Mouse (Mus musculus): ENCODE measurements around the gene Ubtd1.

Ubtd1 gene

DNA sequence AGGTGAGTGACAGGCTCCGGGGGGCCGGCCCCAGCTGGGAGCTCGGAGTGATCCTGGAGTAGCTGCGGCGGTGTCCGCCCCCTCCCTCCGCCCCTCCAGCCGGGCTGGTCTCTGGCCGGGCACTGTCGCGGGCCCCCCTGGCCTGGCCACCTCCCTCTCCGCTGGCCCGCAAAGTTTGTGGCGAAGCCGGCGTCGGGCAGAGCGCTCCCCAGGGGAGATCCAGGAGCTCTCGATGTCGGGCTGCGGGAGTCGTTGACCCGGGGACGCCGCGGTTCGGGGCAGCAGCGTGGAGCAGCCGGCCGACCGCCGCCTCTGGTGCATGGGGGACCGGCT is at the start of gene Ubtd1:
TSS of gene Ubtd1 (plus strand) at position 169 of the 333 bp plus-strand sequence.
- no peak for DNase-seq (ENCODE audit: low spot score in 2 of 2)

- no peak for DNase-seq (ENCODE audit: low spot score in 2 of 2)
These were observed 48.9 kb upstream of the Ubtd1 start for GRCm38 (mm10) chr19:41932686-41933085.

DNA sequence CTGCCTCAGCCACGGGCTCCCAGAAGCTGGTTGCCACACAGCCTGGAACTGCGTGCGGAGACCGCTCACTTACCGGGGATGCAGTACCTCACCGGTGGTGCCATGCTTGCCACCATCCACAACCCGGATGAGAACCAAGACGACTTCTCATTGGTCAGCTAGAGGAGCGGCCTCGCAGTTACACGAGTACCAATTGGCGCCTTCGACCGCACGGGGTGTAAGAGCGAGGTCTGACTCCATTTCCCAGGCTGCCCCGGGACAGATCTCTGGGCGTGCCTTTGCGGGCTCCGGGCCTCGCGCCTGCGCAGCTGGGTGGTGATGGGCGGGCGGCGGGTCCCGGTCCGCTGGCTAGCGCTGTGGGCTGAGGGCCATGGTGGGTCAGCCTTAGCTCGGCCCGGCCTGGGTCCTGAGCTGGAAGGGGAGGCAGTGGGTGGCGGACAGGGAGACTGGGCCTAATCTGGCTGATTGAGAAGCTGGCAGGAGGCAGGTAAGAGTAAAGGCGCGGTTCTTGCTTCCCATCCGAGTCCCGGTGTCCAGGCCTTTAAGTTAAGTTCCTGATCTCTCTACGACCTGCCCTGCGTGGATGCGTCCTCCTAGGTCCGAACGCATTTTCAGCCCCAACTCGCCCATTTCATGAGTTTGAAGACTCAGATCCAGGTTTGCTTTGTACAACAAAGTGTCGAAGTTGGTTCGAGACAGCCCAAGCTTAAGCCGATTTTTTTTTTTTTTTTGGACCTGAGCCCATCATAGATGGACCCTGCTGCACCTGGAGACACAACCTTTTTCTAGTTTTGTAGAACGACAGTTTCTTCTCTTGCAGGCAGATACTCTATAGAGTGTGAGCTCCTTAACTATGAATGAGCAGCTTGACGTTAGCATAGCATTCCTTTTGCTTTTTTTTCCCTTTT is 48.1 kb upstream of the Ubtd1 start, which contains the start of the genes Exosc1 and Zdhhc16:
TSS of gene Exosc1 (minus strand) at position 245 of the 908 bp plus-strand sequence.
TSS of gene Zdhhc16 (plus strand) at position 302 of the 908 bp plus-strand sequence.
- peak; percentile 99 to 100 for DNase-seq (ENCODE audit: low spot score in 2 of 2)

DNA sequence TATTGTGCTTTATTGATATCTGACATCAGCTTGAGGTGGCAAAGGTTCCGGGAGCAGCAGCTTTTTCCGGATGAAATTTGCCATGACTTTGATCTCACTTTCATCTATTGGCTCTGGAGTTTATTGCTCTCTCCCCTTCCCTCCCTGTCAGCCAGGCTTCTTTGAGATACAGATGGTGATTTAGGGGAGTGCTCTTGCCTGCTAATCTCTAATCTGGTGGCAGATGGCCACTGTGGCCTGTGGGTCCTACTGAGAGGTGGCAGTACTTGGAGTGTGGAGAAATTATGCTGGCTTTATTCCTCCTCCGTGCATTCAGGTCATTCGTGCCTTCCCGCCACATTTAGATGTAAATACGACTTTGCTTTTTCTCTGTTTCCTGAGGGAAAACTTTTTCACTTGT is 47.4 kb upstream of the Ubtd1 start:
- no peak for DNase-seq (ENCODE audit: low spot score in 2 of 2)

DNA sequence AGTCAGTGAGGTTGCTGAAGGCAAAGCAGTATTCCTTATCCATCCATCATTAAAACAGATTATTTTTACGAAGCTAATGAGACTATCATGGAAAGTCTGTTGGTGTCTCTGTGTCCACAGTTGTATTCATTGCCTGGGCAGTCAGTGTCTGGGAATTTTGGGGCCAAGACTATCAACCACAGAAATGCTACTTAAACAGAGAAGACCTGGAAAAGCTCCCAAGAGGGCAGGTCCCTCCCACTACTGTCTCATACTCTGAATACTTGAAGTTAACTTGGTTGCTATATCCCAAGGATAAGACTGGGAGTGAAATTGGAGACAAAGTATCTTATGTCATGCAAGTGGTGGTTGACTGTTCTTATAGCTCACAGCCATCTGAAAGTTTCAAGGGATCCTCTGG is 45.6 kb upstream of the Ubtd1 start:
- DNase-seq (ENCODE audit: low spot score in 2 of 2) = no peak

- no peak for DNase-seq (ENCODE audit: low spot score in 2 of 2)
These were observed 43.0 kb upstream of the Ubtd1 start for GRCm38 (mm10) chr19:41938539-41938938.

DNA sequence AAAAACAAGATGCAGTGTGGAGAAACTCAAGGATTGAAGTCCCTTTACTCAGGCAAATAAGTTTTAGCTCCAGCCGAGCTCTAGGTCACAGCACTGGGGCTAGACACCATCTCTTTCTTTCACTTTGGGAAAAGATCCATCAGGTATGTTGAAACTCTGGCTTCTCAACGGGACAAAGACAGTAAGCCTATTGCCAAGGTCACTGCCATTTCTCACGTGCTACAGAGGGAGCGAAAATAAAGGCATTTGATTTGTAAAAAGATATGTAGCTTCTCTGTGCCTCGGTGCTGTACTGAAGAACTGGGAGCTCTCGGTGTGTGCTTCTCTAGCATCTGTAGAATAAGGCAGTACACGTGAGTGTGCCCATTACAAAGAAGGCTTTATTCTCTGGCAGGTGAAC is 37.7 kb upstream of the Ubtd1 start:
- no peak for DNase-seq (ENCODE audit: low spot score in 2 of 2)

- DNase-seq (ENCODE audit: low spot score in 2 of 2) = no peak
These were observed 29.3 kb upstream of the Ubtd1 start for GRCm38 (mm10) chr19:41952287-41952686.

- no peak for DNase-seq (ENCODE audit: low spot score in 2 of 2)
These were observed 28.0 kb upstream of the Ubtd1 start for GRCm38 (mm10) chr19:41953574-41953973.

DNA sequence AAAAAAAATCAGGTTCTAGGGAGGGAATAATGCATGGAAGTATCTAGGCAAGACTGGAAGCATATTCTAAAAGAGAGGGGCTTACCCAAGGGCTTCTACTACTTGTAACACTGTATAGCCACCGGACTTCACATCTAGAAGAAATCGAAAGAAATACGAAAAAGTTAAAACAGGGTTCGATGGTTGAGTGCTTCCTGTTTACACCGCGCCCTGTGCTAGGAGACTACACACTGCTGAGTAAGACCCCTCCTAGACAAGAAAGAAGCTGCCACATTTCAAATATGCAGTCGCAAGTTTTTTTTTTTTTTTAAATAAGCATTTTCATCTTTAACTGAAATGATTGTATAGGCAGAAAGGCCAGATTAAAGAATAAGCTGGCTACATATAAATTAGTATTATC is 11.9 kb upstream of the Ubtd1 start:
- DNase-seq (ENCODE audit: low spot score in 2 of 2) = no peak

- no peak for DNase-seq (ENCODE audit: low spot score in 2 of 2)
These were observed 7.4 kb upstream of the Ubtd1 start for GRCm38 (mm10) chr19:41973891-41974794.

DNA sequence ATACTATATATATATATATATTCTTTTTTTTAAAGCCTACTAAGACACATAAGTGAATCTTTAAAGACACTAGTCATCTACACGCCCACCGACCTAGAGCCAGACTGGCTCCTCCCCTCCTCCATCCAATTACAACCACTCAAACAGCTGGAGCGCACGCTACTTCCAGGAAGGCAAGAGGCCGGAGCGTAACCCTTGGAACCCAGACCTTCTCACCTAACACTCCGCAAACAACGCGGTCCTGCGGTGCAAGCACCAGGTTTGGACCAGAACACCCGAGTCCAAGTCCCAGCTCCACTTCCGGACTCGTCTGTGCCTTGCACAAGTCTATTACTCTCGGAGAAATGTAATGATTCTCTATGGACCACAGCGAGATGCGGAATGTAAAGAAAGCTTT is 1.1 kb upstream of the Ubtd1 start:
- peak; percentile 33 to 34 for DNase-seq (ENCODE audit: low spot score in 2 of 2)

- peak; percentile 99 for DNase-seq (ENCODE audit: low spot score in 2 of 2)
These were observed 556 bp upstream of the Ubtd1 start, which contains the start of gene Mms19 for GRCm38 (mm10) chr19:41980819-41981594. Gene Mms19 (minus strand): TSS chr19:41981157.

GRCm38 (mm10) chr19:41981931-41982790 is 598 bp downstream of the Ubtd1 start:
- DNase-seq (ENCODE audit: low spot score in 2 of 2) = peak in 1 of 2 experiments; percentile 37

GRCm38 (mm10) chr19:41982791-41983150 is 1.2 kb downstream of the Ubtd1 start:
- DNase-seq (ENCODE audit: low spot score in 2 of 2) = no peak

DNA sequence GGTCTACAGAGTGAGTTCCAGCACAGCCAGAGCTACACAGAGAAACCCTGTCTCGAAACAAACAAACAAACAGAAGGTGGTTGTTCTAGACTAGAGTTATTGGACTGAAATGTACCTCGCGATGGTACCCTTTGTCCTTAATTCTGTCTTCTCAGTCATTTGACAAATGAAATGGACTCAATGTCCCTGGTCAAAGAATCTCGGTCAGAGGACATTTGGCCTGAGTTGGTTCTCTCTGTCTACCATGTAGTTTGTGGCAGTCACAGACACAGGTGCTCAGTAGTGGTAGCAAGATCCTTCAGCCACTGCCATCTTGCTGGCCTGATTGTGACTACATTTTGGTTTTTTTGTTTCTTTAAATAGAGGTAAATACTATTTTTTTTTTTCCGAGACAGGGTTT is 4.4 kb downstream of the Ubtd1 start:
- DNase-seq (ENCODE audit: low spot score in 2 of 2) = no peak

GRCm38 (mm10) chr19:41987206-41987605 is 5.6 kb downstream of the Ubtd1 start:
- DNase-seq (ENCODE audit: low spot score in 2 of 2) = no peak

DNA sequence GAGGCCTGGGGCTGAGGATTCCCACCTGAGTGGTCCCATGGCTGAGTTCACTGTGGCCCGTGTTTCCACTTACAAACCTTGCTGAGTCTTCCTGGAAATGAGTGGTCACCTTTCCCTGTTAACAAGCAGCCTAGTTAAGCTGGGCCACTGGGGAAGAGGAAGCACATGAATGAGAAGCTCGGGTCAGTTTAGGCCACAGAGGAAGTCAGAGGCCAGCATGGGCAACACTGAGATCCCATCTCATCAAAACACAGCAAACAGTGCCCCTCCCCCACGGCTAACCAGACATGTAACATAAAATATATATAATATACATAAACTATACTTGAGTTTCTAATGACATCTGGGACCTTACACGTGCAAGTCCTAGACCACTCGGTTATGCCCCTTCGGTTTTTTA is 8.2 kb downstream of the Ubtd1 start:
- DNase-seq (ENCODE audit: low spot score in 2 of 2) = peak in 1 of 2 experiments; percentile 52

GRCm38 (mm10) chr19:41991926-41992477 is 10.4 kb downstream of the Ubtd1 start:
- no peak for DNase-seq (ENCODE audit: low spot score in 2 of 2)

DNA sequence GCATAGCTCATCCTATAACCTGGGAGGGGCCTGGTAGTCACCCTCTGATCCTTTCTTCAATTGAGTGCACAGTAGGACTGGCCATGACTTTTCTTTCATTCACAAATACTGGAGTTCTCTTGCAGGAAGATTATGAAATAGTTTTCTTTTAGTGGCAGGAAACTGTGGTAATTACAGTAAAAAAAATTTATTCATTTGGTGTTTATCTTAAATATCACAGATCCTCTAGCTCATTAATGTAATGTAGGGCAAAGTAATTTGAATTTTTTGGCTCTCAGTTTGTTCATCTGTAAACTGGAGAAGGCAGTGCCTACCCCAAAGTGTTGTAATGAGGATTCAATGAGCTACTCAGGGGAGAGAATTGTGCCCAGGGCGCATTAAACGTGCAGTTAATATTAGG is 11.4 kb downstream of the Ubtd1 start:
- DNase-seq (ENCODE audit: low spot score in 2 of 2) = no peak

Measured in heart, adult 9 months (tissue).